Mouse (Mus musculus) heart, postnatal 0 days (tissue): ENCODE measurements at regions not wholly inside any gene's neighbourhood (a gene's known extent, or its start where the extent isn't known, plus 50 kb on each side); places are given as distances from the start of the nearest gene placed in this dataset.

Source experiments
- CTCF ChIP-seq: IDR thresholded peaks from 2 replicates; pipeline ENCODE4 v1.5.1; 2016; ENCODE audit warnings: antibody characterized with exemption, control low read depth, low read depth
- EP300 ChIP-seq: IDR thresholded peaks from 2 replicates; pipeline ENCODE4 v1.6.1; 2016; ENCODE audit warnings: antibody characterized with exemption, low read depth

GRCm38 (mm10) chr12:110021690-110022089 lies 257.2 kb upstream of the Dio3 start:
- TF ChIP-seq CTCF (no peak), EP300 (no peak)
